Mouse (Mus musculus): ENCODE results near the gene Pcnx3. TPM values are rescaled to one million over a fixed set of nuclear protein-coding genes. Genes with fewer than 3 reads are reported as not detected.

The Pcnx3 gene
- total RNA-seq, 4 experiments from 2014 or later = 18.0 to 21.9 (median 19.8) TPM

- DNase-seq (ENCODE audit: low spot score) = no peak
Measured at GRCm38 (mm10) chr19:5684236-5684635, 4.5 kb downstream of the Pcnx3 start.

GRCm38 (mm10) chr19:5680432-5680831 is 8.3 kb downstream of the Pcnx3 start:
- no peak for DNase-seq (ENCODE audit: low spot score)

- no peak for DNase-seq (ENCODE audit: low spot score)
Measured at GRCm38 (mm10) chr19:5668372-5668771, 20.3 kb downstream of the Pcnx3 start.

GRCm38 (mm10) chr19:5666386-5666785 is 22.3 kb downstream of the Pcnx3 start:
- DNase-seq (ENCODE audit: low spot score) = no peak

GRCm38 (mm10) chr19:5665465-5665864 is 23.2 kb downstream of the Pcnx3 start:
- DNase-seq (ENCODE audit: low spot score) = no peak

- no peak for DNase-seq (ENCODE audit: low spot score)
Measured at GRCm38 (mm10) chr19:5664669-5665257, 23.9 kb downstream of the Pcnx3 start.

GRCm38 (mm10) chr19:5662981-5663913 is 25.5 kb downstream of the Pcnx3 start, which contains the start of gene Sipa1:
Sipa1 (minus strand) TSS chr19:5663707.
- peak; percentile 97 for DNase-seq (ENCODE audit: low spot score)

- DNase-seq (ENCODE audit: low spot score) = no peak
Measured at GRCm38 (mm10) chr19:5662310-5662709, 26.4 kb downstream of the Pcnx3 start.

GRCm38 (mm10) chr19:5660942-5661751 is 27.6 kb downstream of the Pcnx3 start:
- peak; percentile 72 for DNase-seq (ENCODE audit: low spot score)

- no peak for DNase-seq (ENCODE audit: low spot score)
Measured at GRCm38 (mm10) chr19:5654720-5655298, 33.9 kb downstream of the Pcnx3 start.

GRCm38 (mm10) chr19:5653969-5654719 is 34.6 kb downstream of the Pcnx3 start:
- DNase-seq (ENCODE audit: low spot score) = no peak

- DNase-seq (ENCODE audit: low spot score) = no peak
Measured at GRCm38 (mm10) chr19:5652570-5652969, 36.1 kb downstream of the Pcnx3 start.

GRCm38 (mm10) chr19:5651502-5652274 is 37.0 kb downstream of the Pcnx3 start:
- DNase-seq (ENCODE audit: low spot score) = no peak

GRCm38 (mm10) chr19:5649298-5649741 is 39.4 kb downstream of the Pcnx3 start:
- peak; percentile 72 for DNase-seq (ENCODE audit: low spot score)

GRCm38 (mm10) chr19:5648401-5649297 is 40.1 kb downstream of the Pcnx3 start:
- peak; percentile 85 for DNase-seq (ENCODE audit: low spot score)

- DNase-seq (ENCODE audit: low spot score) = no peak
Measured at GRCm38 (mm10) chr19:5647791-5648190, 40.9 kb downstream of the Pcnx3 start.

- no peak for DNase-seq (ENCODE audit: low spot score)
Measured at GRCm38 (mm10) chr19:5646731-5647330, 41.9 kb downstream of the Pcnx3 start.

- DNase-seq (ENCODE audit: low spot score) = no peak
Measured at GRCm38 (mm10) chr19:5645280-5645679, 43.4 kb downstream of the Pcnx3 start.

GRCm38 (mm10) chr19:5641641-5642040 is 47.1 kb downstream of the Pcnx3 start:
- DNase-seq (ENCODE audit: low spot score) = no peak
